Mouse (Mus musculus) kidney, adult 18-20 months (tissue): ENCODE results near the gene Hist1h3c.
A peak's percentile ranks its signal among the peaks of the same experiment; 100 is the strongest.

Experiments
- DNase-seq: peaks from one replicate; pipeline ENCODE4 v3.0.0; 2021

Gene Hist1h3c

DNA sequence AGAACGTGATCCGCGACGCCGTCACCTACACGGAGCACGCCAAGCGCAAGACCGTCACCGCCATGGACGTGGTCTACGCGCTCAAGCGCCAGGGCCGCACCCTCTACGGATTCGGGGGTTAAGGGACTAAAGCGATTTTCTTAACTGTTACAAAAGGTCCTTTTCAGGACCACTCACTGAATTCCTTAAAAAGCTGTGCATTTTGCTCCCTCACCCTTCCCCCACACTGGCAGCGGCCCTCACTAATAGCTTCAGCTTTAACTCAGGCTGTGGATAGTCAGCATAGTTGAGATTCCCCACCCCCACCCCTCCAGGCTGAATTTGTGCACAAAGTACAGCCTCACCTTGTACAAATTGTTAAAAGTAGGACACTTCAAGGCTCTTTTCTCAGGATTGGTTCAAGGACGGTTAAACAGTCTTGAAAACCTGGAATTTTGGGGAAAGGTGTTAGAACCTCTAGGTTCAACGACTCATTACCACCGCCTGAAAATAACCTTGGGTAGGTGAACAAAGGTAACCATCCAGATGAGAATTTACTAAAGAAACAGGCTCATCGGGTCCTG, 11.9 kb upstream of the Hist1h3c start:
- no peak for DNase-seq

GRCm38 (mm10) chr13:23756790-23757189, 11.4 kb upstream of the Hist1h3c start, which contains the start of gene Hist1h4b:
Gene Hist1h4b (plus strand): TSS chr13:23757013.
- peak; percentile 83 for DNase-seq

GRCm38 (mm10) chr13:23755000-23755399, 9.6 kb upstream of the Hist1h3c start:
- no peak for DNase-seq

- DNase-seq = no peak
These were observed 8.1 kb upstream of the Hist1h3c start for GRCm38 (mm10) chr13:23753314-23754078.

DNA sequence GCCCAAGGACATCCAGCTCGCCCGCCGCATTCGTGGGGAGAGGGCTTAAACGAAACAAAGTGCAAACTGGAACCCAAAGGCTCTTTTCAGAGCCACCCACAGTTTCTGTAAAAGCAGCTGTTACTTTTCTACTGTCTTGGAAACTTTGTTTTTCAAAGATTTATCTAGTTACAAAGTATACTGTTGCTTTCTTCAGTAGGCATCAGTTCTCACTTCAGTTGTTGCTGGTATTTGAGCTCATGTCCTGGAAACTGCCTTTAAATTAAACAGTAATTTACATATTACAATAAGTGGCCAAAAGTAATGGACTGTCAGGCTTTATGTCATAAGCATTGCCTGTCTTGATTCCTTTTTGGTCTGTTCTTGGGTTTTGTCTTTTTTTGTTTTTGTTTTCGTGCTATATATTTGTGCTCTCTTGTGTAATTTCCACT, 7.4 kb upstream of the Hist1h3c start:
- DNase-seq = no peak

GRCm38 (mm10) chr13:23752067-23752741, 6.8 kb upstream of the Hist1h3c start, which contains the start of gene Hist1h3b:
Gene Hist1h3b (plus strand): TSS chr13:23752267.
- peak; percentile 80 for DNase-seq

DNA sequence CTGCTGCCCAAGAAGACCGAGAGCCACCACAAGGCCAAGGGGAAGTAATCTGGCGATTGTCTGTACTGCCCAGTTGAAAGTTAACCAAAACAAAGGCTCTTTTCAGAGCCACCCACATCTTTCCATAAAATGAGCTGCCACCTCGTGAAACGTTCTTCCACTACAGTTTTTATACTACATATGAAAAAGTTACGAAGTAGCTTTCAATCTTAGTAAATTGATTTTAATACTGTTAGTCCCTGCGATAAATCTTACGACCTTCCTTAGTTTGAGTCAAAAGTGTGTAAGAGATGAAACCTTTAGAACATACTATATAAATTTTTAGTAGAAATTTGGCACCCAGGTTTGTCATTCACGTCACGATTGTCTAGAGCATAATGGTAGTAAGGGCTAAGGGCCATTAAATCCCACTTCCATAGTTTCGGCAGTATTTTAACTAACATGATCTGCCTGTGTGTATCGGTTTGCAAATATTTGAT, 6.1 kb upstream of the Hist1h3c start:
- DNase-seq = no peak

DNA sequence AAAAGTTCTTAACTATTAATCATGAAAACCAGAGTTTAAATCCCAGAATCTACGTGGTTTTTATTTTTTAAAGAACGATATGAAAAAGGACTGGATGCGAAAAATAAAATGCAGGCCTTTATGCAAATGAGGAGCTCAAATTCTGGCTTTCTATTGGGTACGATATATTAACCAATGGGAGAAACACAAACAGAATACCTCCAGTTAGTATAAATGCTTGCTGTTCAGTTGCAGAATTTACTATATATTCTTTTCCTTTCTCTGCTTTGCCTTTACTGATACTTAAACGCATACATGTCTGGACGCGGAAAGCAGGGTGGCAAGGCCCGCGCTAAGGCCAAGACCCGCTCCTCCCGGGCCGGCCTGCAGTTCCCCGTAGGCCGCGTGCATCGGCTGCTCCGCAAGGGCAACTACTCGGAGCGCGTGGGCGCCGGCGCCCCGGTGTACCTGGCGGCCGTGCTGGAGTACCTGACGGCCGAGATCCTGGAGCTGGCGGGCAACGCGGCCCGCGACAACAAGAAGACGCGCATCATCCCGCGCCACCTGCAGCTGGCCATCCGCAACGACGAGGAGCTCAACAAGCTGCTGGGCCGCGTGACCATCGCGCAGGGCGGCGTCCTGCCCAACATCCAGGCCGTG, 5.6 kb upstream of the Hist1h3c start, which contains the start of gene Hist1h2ab:
Gene Hist1h2ab (plus strand): TSS at position 288 of the 639 bp plus-strand sequence.
- peak; percentile 45 for DNase-seq

DNA sequence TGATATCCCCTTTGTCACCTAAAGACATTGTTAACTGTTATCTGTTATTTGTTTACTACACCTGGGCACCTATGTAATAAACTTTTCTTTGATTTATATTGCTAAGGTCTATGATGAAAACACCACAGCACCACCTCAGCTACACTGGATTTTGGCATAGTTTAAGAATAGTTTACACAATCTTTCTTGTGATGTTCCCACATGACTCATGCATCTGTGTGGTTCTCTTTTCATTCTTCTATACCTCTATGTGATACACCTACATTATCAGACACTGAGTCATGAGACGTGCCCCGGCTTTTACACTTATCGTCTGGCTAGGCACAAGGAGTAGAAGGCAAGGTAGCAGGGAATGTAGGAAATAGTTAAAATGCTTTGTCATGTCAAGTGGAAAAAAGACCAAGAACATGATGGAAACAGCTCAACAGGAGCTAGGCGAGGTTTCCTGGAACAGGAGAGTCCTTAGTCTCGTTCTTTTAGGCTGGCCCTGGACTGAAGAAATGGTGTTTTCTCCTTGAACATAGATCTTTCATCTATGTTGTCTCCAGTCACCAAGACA, 4.2 kb upstream of the Hist1h3c start:
- DNase-seq = no peak

- DNase-seq = no peak
These were observed 2.5 kb upstream of the Hist1h3c start for GRCm38 (mm10) chr13:23747892-23748288.

DNA sequence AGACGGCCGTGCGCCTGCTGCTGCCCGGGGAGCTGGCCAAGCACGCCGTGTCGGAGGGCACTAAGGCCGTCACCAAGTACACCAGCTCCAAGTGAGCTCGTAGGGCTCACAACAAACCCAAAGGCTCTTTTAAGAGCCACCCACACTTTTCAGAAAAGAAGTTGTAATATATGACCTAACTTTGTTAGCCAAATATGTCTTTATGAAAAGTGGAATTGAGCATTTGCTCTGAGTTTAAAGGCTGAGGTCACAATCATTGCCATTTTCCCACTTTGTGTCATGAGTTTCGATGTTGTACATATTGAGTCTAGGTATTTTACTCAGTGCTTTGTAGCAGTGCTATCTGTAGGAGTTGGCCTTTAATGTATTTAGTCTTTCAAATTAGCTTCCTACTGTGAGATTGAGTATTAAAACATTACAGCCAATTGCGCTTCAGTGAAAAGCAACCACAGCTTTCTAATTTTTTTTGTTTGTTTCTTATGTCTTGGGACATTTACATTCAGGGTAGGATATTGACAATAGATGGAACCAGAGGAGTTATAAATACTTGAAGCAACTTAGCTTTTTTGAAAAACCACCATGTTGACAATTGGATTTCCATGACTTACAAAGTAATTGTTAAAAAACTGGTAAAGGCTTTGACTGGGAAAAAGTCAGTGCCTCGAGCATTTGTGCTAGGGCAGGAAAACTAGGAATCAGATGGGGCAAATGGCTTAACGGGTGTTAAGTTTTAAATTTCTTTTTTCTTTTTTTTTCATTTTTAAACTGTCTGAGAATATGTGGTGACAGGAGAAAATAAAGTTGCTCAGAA, 1.9 kb upstream of the Hist1h3c start:
- DNase-seq = no peak

DNA sequence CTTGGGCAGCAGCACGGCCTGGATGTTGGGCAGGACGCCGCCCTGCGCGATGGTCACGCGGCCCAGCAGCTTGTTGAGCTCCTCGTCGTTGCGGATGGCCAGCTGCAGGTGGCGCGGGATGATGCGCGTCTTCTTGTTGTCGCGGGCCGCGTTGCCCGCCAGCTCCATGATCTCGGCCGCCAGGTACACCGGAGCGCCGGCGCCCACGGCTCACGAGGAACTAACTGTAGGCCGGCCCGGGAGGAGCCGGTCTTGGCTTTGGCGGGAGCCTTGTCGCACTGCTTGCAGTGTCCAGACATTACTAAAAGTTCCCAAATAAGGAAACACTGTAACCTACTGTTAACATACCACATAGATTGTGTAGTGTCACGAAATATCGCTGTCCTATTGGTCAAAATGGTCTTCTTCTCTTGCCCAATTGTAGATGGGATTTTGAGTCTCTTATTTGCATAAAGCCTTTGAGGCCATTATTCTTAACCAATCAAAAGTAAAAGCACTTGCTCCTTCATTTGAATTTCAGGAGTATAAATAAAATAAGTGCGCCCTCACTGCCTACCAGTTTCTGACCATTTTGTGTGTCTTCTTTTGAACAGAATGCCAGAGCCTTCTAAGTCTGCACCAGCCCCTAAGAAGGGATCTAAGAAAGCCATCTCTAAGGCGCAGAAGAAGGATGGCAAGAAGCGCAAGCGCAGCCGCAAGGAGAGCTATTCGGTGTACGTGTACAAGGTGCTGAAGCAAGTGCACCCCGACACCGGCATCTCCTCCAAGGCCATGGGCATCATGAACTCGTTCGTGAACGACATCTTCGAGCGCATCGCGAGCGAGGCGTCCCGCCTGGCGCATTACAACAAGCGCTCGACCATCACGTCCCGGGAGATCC, 1.0 kb upstream of the Hist1h3c start, which contains the start of gene Hist1h2bb:
Gene Hist1h2bb (plus strand): TSS at position 534 of the 880 bp plus-strand sequence.
- DNase-seq = peak; percentile 73

DNA sequence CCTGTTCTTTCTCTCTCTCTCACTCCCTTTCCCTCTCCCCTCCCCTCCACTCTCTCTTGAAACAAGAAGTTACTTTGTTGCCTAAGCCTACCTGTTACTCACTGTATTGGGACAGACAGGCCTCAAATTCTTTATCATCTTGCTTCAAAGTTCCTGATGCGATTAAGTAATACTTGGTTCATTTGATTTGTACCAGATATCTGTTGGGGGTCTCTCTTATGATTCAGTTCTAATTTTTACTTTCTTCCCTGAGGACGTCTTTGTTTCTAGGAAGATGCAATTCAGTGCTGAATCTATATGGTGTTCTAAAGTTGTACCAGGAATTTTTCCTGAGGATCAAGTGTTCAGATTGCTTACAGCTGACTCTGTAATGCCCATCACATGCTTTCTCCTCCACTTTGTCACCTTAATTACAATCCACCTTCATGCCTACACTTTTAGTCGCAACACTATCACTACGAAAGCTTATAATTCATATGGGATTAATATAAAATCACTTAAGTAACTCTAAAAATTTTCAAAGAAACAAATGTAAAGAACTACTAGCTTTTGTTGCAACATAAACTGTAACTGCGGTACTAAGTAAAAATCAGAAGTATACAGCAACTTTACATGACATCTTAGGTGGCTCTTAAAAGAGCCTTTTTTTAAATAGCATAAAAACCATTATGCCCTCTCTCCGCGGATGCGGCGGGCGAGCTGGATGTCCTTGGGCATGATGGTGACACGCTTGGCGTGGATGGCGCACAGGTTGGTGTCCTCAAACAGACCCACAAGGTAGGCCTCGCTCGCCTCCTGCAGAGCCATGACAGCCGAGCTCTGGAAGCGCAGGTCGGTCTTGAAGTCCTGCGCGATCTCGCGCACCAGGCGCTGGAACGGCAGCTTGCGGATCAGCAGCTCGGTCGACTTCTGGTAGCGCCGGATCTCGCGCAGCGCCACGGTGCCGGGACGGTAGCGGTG, 701 bp downstream of the Hist1h3c start:
- DNase-seq = no peak

DNA sequence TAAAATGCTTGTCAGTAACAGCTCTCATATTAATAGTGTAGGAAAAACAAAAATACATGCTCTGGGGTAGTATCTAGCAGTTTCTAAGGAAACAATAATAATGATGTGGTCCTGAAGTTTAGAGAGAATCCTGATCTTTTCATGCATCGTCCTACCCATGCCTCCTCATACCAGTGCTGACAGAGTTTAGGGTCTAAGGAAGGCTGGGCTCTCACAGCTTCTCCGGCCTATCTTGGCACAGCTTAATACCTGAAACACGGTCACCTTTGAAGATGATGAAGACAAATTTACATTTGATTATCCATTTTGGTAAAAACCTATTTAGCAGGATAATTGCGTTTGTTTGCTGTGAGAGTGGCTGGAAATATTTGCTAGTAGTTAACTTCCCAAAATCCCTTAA, 1.4 kb downstream of the Hist1h3c start:
- no peak for DNase-seq

GRCm38 (mm10) chr13:23743215-23743614, 2.2 kb downstream of the Hist1h3c start:
- DNase-seq = no peak

- no peak for DNase-seq
These were observed 3.4 kb downstream of the Hist1h3c start for GRCm38 (mm10) chr13:23742007-23742406.

DNA sequence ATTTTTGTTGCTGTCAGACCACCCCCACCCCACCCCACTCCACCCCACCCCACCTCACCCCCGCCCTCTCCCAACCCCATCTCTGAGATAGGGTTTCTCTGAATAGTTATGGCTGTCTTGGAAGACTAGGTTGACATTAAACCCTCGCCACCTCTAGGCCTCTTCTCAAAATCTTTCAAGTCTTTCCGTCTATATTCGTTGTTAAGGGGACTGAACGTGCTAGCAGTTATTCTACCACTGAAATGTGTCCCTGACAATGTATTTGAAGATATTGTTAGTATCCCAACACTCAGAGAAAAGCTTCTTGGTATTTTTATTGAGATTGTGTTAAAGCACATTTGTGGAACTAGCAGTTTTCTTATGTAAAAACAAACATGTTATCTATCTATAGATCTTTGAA, 4.5 kb downstream of the Hist1h3c start:
- no peak for DNase-seq

DNA sequence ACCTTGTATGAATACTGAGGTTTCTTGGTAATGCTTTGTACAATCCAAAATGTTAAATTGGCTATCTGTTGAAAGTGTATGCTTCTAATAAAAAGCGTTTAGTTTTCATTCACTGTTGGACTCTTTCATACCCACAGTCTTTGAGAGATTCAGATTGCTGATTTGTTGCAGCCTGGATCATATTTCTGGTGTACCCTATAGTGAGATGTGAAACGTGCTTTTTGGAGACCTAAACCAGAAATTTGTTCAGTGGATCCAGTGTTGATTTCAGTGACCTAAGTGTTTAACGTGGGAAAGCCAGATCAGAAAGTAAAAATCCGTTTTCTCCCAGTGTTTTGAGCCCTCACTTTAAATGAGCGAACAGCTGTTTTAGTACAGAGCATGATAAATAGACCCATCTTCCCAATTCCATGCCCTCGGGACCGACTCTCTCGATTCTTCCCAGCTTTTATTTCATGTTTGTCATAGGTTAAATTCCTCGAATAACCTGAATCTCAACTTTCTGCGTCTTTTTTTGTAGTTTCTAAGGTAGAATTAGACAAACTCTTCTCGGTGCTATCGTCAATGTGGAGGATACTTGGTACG, 5.1 kb downstream of the Hist1h3c start:
- no peak for DNase-seq

DNA sequence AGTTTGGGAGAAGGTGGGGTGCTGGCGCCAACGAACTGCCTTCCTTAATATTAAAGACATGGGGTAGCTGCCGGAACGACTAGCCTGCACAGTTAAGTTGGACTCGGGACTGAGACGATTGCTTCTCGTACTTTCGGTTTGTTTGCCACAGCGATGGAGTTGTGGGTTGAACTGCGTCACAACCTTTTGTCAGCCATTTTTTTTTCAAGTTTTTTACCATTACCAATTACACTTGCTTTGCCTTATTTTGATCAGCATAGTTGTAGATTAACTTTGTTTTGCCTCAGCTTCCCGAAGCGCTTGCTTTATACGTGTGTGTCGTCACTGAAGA, 5.5 kb downstream of the Hist1h3c start:
- DNase-seq = no peak
